Mouse (Mus musculus) adrenal gland, postnatal 10 days (tissue): Measurements from ENCODE around the gene Sit1. TPM values are rescaled to one million over a fixed set of nuclear protein-coding genes. Genes with fewer than 3 reads are reported as not detected.

ENCODE experiments used
- DNase-seq: peaks from one replicate; pipeline ENCODE4 v3.0.0; 2021; ENCODE audit warnings: mixed read lengths
- long read RNA-seq, 2 experiments: library from polyadenylated mRNA; stranded (forward); transcript quantifications; one replicate each; pipeline ENCODE4 v2.0.0; 2021
- total RNA-seq, 2 experiments: library from RNA; stranded (reverse); gene quantifications; 2 replicates each; pipeline ENCODE4 v1.2.3; 2021

The Sit1 gene
- total RNA-seq: under 1 TPM; 0.51 to 0.64 TPM
- long read RNA-seq, experiment 1, partial matches to known transcripts: 0 of 2 reads
- long read RNA-seq, experiment 1, other reads (novel, unspliced or antisense): 1 of 2 reads
- long read RNA-seq, experiment 2: 0 reads

DNA sequence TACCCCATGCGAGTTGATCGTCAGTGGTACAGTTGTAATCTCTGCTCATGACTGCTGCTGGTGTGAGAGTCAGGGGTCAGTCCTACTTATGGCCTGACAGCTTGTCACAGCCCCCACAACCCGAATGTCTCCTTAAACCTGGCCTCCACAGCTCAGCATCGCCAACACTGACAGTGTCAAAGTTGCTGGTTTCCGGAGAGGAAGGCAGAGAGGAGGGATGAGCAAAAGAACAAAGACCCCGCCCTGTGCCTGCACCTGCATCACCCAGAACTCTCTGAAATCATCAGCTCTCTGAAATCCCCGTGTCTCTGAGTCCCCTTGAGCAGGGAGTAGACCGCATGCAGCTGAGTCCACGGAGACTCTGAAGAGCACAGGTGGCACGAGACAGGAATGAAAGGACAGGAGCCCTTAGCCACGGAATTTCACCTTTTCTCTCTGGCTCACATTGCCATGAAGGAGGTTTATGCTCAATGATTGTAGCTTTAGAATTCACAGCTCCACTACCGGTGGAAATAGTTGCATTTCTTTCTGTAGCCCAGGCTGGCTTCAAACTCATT lies at the start of gene Sit1:
Sit1 (minus strand) TSS at position 200 of the 557 bp plus-strand sequence.
- no peak for DNase-seq

DNA sequence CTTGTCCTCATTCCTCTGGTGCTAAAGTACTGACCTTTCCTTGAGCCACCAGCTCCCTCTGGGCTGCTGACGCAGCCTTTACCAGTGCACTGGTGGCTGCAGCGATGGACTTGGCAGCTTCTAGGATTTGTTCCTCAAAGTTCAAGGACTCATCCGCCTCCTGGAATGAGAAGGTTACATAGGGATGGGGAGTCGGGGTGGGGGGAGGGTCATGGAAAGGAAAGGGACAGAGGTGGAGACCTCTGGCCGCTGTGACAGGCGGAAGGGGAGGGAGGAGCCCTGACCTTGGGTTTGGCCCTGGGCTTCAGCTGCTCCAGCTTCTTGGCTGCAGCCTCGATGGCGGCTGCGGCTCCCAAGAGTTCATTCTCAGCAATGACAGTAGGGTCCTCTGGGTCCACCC lies 49.7 kb upstream of the Sit1 start:
- peak; percentile 83 for DNase-seq

DNA sequence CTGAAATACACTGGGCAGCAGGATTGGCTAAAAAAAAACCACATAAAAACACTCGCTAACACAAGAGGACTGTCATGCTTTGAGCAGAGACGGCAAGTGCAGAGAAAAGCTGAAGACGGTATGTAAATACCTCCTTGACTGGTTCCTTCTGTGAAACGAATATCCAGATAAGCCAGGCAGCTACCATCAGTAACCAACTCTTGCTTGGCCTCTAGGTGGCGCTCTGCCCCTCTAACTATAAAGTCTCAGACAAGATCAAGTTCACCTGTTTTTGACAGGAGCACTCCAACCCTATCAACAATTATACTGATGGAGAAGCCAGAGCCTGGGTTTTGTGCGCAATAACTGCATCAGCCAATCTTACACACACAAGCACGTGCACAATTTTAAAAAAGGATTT lies 47.0 kb upstream of the Sit1 start:
- DNase-seq: peak; percentile 86

DNA sequence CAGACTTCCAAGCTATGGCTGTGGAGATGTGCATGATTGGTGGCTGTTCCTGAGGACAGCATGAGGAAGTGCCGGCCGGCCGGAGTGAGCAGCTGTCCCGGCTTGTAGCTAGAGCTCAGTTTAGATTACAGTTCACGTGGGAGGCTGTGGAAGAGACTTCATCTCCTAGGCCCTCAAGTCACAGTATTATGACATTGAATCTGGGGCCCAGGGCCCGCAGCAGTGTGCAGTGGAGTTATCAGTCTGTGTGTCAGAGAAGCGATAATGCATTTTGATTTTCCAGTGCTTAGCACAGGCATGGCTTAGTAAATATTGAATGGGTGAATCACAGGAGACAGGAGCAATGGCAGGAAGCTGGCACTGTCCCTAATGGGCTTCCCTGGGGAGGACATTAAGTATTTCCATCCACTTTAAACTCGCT lies 46.6 kb upstream of the Sit1 start:
- peak; percentile 57 for DNase-seq

DNA sequence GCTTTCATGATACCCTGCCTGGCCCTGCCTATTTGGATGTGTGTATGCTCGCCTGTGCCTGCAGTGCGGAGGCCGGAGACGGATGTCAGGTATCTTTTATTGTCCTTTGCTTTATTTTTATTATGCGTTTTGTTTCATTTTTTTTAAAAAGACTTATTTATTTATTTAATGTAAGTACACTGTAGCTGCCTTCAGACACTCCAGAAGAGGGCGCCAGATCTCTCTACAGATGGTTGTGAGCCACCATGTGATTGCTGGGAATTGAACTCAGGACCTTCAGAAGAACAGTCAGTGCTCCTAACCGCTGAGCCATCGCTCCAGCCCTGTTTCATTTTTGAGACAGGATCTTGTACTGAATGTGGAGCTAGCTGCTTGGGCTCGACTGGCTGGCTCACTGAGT lies 45.0 kb upstream of the Sit1 start:
- no peak for DNase-seq

DNA sequence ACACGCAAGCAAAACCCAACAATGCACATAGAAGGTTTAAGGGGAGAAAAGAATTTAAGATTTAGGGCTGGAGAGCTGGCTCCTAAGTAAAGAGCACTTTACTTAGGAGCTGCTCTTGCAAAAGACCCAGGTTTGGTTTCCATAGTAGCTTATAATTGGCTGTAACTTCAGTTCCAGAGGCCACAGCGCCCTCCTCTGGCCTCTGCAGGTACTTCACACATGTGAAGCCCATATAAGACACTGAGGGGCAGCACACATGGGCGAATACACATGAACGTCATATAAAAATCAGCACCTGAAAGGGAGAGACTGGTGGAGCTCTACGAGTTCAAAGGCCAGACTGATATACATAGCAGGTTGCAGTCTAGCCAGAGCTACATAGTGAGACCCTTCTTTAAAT lies 44.3 kb upstream of the Sit1 start:
- no peak for DNase-seq

DNA sequence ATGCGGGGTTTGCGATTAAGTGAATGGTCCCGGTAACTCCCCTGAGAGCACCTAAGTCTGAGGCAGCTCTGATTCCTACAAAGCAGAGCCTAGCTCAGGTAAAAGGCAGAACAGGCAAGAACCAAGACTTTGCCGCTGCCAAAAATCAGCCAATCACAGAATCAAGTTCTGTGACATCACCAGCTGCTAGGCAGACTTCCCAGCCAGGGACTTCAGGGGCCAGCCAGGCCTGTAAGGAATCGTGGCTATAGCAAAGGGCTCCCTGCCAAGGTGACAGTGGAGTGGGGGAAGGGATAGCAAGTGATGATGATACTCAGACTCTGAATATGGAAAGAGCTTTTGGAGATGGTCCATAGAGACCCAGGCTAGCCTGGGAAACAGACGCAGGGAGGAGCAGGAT lies 36.4 kb upstream of the Sit1 start:
- DNase-seq: peak; percentile 95

DNA sequence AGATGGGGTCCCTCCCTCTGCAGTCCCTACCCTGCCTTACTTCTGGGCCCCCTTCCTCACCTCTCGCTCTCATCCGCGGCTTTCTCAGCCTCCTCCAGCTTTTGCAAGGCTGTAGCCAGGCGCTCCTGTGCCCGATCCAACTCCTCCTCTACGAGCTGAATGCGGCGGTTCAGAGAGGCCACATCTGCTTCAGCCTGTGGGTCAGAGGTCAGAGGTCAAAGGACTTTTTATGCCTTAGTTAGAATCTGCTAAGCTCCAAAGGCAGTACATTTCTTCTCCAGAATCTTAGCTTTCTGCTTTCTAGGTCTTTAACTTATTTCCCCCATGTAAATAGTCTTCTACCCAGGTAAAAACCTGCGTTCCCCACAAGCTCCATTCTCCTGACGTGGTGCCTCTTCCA lies 36.0 kb upstream of the Sit1 start:
- DNase-seq: no peak

DNA sequence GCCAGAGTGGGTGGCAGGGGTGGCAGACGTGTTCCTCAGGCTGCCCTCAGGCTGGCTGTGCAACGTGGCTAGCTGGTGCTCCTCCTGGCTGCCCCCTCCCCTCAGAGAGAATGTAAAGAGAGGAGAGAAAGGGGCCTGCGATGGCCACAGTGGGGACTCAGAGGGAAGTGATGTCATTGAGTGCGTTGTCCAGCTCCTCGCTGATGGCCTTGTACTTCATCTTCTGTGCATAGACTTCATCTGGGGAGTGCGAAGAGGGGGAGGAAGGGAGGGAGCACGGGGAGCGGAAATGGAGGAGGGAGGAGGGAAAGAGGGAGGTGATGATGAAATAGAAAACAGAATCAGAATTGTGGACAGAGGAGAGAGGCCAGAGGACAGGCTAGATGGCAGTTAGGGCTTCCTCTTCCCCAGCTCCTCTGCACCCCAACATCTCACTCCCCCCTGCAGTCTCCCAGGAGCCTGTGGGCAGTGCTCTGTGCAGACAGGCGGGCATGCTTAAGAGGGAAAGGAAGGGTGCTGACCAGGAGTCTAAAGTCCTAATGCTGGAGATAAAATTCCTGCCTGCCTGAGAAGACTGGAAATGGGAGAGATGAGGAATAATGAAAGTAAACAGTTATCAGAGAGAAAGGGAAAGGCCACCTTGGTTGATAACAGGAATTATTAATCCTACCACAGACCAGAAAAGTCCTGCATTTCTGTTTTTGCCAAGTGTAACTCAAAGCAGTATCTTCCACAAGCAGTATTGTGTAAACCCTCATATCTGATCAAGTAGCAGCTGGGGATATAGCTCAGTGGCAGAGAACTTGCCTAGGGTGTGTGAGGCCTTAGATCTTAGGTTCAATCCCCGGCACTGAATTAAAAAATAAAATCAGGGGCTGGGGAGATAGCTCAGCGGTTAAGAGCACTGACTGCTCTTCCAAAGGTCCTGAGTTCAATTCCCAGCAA lies 32.5 kb upstream of the Sit1 start:
- no peak for DNase-seq

DNA sequence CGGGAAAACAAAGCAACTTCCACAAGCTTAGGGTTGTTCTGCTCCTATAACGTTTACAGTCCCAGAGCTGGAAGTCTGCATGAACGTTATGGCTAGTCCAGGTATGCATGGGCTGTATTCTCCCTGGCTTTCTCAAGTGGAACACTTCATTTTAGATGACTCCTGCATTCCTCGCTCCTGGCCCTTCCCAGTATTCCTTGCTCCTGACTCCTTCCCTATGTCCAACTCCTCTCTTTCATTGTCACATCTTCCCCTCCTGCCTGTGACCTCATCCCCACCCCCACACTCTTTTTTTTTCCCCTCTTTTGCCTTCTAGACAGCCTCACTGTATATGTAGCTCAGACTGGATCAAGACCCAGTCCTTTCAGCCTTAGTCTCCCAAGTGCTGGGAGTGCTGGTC lies 30.3 kb upstream of the Sit1 start:
- DNase-seq: no peak

DNA sequence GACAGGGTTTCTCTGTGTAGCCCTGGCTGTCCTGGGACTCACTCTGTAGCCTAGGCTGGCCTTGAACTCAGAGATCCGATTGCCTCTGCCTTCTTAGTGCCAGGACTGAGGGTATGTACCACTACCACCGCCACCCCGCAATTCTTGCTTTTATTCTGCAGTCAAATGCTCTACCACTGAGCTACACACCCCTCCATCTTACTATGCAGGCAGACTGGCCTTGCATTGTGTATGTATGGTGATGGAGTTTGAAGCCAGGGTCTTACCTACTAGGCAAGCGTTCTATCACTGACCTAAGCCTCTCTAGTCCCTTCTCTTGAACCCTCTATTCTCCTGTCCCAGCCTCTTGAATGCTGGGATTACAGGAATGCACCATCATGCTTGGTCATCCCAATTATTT lies 29.8 kb upstream of the Sit1 start:
- no peak for DNase-seq

DNA sequence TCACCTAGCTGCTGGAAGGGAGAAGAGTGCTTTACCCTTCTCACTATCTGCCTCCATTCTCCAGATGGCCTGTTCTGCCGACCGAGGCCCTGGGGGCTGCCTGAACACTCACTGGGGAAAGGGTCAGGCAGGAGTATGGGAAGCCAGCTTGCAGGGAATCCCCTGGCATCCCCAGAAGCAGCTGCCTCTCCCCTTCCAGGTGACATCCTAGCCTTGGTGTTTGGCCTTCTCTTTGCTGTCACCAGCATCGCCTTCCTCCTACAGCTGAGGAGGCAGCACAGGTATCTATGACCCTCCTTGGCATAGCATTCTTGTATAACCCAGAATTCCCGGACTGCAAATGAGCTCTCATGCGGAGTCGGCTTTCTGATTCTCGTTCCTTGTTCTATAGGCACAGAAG lies 29.1 kb upstream of the Sit1 start:
- no peak for DNase-seq

DNA sequence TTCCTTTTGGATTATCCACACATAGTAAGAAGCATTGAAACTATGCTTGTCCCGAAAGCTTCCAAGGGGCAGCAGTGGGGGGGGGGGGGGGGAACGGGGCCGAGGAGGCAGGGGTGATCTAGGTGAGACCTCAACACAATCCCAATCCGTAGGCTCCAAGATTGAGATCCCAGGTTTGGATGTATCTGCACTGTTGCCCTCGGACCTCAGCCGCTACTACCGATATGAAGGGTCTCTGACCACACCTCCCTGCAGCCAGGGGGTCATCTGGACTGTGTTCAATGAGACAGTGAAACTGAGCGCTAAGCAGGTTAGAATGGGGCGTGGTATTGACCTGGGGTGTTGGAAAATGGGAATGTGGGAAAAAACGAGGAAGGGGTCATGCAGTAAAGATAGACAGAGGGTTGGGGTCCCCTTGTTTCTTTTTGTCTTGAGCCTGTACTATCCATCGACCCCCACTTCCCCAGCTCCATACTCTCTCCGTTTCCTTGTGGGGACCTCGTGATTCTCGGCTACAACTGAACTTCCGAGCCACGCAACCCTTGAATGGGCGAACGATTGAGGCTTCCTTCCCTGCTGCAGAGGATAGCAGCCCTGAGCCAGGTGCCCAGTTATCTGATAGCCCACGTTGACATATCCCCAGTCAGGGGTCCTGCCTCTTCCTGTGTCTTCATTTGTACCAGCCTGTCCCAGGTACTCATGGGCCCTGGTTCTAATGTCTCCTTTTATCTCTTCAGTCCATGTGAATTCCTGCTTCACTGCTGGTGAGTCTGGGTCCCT lies 28.3 kb upstream of the Sit1 start:
- DNase-seq: no peak

DNA sequence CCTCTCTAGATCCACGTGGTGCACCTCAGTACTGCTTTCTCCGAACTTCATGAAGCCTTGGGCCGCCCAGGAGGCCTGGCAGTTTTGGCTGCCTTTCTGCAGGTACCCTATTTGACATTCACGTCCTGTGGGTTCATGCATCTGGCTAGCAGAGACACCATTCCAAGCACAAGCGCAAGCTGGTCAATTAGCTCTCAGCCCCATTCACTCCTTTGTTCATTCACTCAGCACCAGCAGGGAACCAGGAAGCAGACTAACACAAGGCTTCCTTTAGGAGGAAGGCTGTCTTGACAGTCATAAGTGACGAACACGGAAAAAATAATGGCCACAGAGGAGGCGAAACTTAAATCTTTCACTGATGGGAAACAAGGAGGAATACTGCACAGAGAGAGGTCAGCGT lies 25.6 kb upstream of the Sit1 start:
- DNase-seq: no peak

DNA sequence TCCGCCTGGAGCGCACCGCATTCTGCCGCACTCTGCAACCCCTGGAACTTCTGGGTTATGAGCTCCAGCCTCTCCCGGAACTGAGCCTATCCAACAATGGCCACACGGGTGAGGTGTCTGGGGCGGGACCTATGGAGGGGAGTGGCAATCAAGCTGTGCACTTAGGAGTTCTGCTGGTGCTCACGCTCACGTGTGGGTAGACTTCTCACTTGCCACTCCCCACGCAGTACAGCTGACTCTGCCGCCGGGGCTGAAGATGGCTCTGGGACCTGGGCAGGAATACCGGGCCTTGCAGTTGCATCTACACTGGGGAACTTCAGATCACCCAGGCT lies 25.1 kb upstream of the Sit1 start:
- peak; percentile 70 for DNase-seq

DNA sequence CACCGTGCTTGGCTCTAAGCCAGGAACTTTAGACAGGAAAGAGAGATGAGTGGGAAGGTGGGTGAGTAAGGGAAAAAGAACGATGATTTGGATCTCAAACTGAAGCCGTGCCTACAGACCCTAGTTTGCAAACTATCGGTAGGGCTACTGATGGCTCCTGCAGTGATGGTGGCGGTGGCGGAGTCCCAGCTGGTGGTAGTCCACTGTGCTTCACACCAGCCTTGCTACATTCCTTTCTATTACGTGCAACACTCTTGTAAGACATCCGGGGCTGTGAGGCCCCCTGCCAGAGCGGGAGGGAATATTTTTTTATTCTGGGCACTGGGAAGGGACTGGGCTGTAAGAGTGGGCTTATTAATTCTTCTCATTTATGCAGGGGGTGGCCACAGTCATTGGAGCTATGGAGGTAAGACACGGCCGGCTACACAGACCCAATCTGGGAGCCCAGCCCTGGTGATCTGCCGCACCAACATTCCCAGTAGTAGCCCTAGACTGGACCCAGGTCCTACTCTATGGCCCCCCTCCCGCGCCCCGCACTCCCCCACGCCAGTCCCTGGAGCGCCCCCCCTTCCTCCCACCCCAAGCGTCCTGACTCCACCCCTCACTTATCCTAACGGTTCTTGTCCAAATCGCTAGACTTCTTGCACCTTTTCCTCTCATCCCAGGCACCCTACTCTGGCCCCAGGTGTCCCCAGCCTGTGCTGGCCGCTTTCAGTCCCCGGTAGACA lies 24.6 kb upstream of the Sit1 start:
- peak; percentile 16 for DNase-seq

DNA sequence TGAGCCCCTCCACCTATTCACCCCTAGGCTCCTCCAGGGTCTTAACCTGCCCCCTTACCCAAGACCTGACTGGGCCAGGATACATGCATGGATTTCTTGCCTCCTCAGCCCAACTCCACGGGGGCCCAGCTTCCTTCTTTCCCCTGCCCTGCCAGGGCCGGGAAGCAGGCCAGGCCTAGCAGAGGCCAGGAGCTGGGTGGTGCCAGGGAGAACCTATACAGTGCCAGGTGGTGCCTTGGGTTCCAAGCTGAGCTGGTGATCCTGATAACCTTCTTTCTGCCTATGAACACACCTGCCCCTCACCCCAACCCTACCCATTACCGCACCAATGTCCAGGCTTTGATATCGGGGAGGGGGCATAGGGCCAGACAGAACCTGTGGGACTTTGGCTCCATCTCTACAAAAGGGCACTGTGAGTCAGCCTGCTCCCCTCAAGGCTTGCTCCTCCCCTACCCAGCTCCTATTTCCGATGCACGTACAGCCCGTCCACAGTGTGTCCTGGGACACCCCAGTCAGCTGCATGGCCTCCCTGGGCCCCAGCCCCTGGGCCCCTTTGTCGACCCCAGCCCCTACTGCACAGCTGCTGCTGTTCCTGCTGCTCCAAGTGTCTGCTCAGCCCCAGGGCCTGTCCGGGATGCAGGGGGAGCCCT lies 23.1 kb upstream of the Sit1 start, which contains the start of gene Car9:
Car9 (plus strand) TSS at position 431 of the 650 bp plus-strand sequence.
- peak; percentile 65 for DNase-seq

DNA sequence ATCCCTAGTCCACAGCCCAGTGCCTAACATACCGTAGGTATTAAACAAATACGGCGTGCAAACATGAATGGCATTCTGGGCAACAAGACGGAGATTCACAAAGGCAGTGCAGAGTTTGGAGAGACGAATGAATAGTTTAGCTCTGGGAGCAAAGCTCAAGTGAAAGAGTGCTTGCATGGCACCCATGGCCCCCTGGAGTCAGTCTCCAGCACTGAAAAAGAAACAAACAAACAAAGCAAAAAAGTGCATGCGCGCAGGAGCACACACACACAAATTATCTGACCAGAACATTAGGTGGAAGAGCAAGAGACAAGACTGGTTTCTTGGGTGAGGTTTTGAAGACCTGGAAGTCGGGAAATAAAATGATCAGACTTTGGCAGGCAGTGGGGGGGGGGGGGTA lies 22.5 kb upstream of the Sit1 start:
- no peak for DNase-seq

DNA sequence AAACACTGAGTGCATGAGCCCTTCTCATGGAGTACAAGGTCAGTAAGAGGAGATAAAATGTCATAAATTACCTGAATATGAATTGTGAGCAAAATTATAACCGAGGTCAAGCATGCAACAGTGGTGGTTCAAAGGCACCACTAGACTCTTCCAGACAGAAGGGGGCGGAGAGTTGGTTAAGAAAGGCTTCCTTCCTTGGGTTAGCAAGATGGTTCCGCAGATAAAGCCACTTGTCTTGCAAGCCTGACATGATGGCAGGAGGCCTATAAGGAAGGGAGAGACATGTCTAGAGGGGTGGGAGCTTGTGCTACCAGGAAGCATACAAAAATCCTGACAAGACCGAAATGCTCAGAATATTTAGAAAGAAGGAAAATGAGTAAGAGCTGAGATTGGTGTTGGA lies 20.7 kb upstream of the Sit1 start:
- no peak for DNase-seq

DNA sequence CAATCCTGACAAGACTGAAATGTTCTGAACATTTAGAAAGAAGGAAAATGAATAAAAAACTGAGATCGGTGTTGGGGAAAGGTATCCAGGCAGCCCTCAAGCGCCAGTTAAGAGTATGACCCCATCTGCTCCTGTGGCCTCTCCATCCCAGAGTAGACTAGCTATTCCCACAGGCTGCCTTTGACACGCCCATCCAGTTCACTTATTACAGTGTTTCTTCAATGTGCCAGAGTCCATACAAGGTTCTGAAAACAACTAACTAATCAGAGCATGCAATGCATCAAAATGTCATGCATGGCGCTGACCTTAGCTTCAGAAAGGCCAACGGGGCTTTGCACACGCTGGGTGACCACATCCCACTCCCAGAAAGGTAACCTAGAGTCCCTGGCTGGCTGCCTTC lies 20.0 kb upstream of the Sit1 start:
- DNase-seq: no peak

DNA sequence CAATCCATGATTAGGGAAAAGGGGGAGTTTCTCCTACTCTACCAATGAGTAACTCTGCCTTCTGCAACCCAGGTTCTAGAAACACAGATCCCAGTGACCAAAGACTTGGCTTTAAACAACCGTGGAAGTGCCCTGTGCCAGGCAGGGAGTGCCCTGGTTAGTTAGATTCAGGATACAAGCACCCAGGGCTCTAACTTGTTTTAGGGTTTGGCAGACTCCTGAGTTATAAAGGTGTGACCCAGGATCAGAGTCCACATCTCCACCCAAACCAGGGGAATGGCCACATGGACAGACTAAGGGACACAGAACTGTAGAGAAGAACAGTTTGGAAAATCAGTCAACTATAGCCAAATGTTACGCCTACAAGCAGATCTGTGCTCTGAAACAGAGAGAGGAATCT lies 19.5 kb upstream of the Sit1 start:
- DNase-seq: no peak
